In genomic region chr9:123020995-123021631, GRCm38 (mm10) we compare ENCODE assay signal across 8 mouse cellular contexts. TPM values are rescaled to one million over a fixed set of nuclear protein-coding genes. Genes with fewer than 3 reads are reported as not detected.
DNase-seq lines count a peak whose midpoint lies in the region; ATAC-seq lines count a peak whose summit lies in the region.

Gene Tmem42 (plus strand): TSS chr9:123021326.

- peak within 1 kb of the TSS; percentile 97 for H3K4me3 ChIP-seq in megakaryocyte, embryonic 14.5 days (replicated peaks)

- peaks cover 23% of the 10 kb centered on the region for H3K36me3 ChIP-seq in megakaryocyte, embryonic 14.5 days (replicated peaks; ENCODE audit: low read length)

- peak; percentile 83 for ATAC-seq in common myeloid progenitor, adult 5-6 weeks (replicated peaks; ENCODE audit: low read depth, poor library complexity, severe bottlenecking)

- peak; percentile 92 for DNase-seq in ZHBTc4 (ENCODE audit: low read depth, low spot score)
- peak; percentile 73 to 80 for DNase-seq in gastrocnemius, adult 8-10 months (ENCODE audit: low spot score in 2 of 2)
- DNase-seq in hindlimb bud, embryonic 11.5 days (ENCODE audit: extremely low spot score, low read depth, low spot score): peak; percentile 37
- DNase-seq in left cerebral cortex, adult 8-10 months (ENCODE audit: low spot score in 2 of 2): peak; percentile 72 to 83
- peak; percentile 88 to 92 for DNase-seq in right cerebral cortex, postnatal 10 days (ENCODE audit: low spot score in 2 of 2)
- DNase-seq in urinary bladder, postnatal 25 days (ENCODE audit: low spot score): peak; percentile 81

- no peaks in the 10 kb centered on the region for H3K9me3 ChIP-seq in megakaryocyte, embryonic 14.5 days

- H3K4me1 ChIP-seq in megakaryocyte, embryonic 14.5 days: peaks cover 34% of the 10 kb centered on the region

- peaks cover 15% of the 10 kb centered on the region for H3K27me3 ChIP-seq in megakaryocyte, embryonic 14.5 days (replicated peaks)

RNA-seq across cellular contexts. Expression of gene Tmem42, which starts in this region (rescaled TPM):
- 10.7 and 11.3 TPM in 2 replicates for total RNA-seq in common myeloid progenitor, adult 5-6 weeks (2017)
- total RNA-seq in gastrocnemius, adult 8-10 months (2022): 10 to 100 TPM in 2 of 4 experiments, 1 to 10 TPM in 2; 6.5 to 11.0 (median 9.9) TPM
- 10 to 100 TPM; 24.1 to 27.6 (median 26.2) TPM for total RNA-seq in left cerebral cortex, adult 8-10 months (2022)
- 3.9 TPM in 1 of 2 replicates, not detected in the other for polyA plus RNA-seq in megakaryocyte, embryonic 14.5 days (2012; ENCODE audit: insufficient read depth, low replicate concordance)

Comparison
In these comparisons a context has a peak if more than half of its experiments do, and no peak if none do; other contexts are left out.
1. Peak in every context shown above with its lines: DNase-seq, ATAC-seq and H3K4me3 ChIP-seq.
2. DNase-seq: peak in every context shown above with its lines; median percentile 92 in ZHBTc4; 90 in right cerebral cortex, postnatal 10 days; 81 in urinary bladder, postnatal 25 days; 78 in left cerebral cortex, adult 8-10 months; 76 in gastrocnemius, adult 8-10 months; 37 in hindlimb bud, embryonic 11.5 days.